Mouse (Mus musculus): Measurements from ENCODE around the gene Gm20388.

The Gm20388 gene

GRCm38 (mm10) chr8:120201351-120201750 is 290.7 kb downstream of the Gm20388 start:
- DNase-seq (ENCODE audit: low read depth, low spot score), result no peak

DNA sequence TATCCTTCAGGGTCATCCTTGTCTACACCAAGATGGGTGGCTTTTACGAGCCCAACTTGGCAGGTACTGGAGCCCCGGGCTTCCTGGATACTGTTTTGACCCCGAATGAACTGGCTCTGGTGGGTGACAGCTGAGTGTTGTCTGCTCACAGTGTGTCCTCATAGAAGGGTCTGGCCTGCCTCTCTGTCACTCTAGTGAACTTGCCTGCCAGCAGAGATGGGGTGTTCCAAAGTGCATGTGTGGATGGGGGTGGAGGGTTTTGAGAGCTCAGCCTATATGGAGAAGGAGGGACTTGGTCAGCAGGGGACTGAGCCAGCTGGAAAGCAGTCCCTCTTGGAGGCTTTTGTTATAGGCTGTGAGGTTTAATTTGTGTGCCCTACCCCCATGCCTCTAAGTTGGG is 291.9 kb downstream of the Gm20388 start:
- DNase-seq (ENCODE audit: low read depth, low spot score), result no peak

- DNase-seq (ENCODE audit: low read depth, low spot score), result no peak
Observed at GRCm38 (mm10) chr8:120204736-120205360, 294.2 kb downstream of the Gm20388 start.

DNA sequence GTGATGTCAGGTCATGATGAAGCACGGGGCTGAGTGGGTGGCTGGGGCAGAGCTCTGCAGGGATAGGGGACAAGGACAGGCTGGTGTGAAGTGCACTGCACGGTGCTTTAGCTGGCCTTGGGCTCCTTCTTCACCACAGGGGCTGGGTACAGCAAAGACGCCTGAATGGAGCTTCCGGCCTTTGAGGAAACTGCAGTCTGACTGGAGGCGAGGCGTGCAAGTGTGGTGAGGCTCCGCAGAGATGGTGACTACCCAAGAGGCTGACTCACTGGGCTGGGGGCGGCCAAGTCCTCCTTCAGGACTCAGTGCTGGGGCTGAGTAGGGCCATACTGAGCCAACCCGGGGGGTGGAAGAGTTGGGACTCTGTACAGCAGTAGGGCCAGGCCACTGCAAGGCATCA is 295.3 kb downstream of the Gm20388 start:
- DNase-seq (ENCODE audit: low read depth, low spot score), result no peak

- DNase-seq (ENCODE audit: low read depth, low spot score), result no peak
Observed at GRCm38 (mm10) chr8:120207364-120207763, 296.7 kb downstream of the Gm20388 start.

- no peak for DNase-seq (ENCODE audit: low read depth, low spot score)
Observed at GRCm38 (mm10) chr8:120208113-120208512, 297.5 kb downstream of the Gm20388 start.

DNA sequence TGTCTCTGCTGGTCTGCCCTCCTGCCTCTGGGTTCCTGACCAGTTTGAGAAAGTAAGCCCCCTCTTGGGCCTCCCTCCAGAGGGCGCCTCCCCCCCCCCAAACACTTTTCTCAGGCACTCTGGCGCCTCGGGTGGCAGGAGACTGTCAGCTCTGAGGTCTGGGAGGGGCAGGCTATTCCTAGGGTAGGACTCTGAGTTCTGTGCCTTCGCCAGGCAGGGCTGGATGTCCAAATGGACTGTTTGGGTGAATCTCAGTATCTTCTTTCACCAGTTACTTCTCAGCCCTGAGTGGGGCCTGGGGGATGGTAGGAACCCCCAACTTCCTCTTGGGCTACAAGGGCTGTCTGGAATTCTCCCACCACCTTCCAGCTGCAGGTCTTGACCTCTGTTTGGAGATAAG is 300.7 kb downstream of the Gm20388 start:
- no peak for DNase-seq (ENCODE audit: low read depth, low spot score)

- no peak for DNase-seq (ENCODE audit: low read depth, low spot score)
Observed at GRCm38 (mm10) chr8:120212596-120212995, 302.0 kb downstream of the Gm20388 start.

- no peak for DNase-seq (ENCODE audit: low read depth, low spot score)
Observed at GRCm38 (mm10) chr8:120213229-120213628, 302.6 kb downstream of the Gm20388 start.

GRCm38 (mm10) chr8:120213939-120214338 is 303.3 kb downstream of the Gm20388 start:
- no peak for DNase-seq (ENCODE audit: low read depth, low spot score)

DNA sequence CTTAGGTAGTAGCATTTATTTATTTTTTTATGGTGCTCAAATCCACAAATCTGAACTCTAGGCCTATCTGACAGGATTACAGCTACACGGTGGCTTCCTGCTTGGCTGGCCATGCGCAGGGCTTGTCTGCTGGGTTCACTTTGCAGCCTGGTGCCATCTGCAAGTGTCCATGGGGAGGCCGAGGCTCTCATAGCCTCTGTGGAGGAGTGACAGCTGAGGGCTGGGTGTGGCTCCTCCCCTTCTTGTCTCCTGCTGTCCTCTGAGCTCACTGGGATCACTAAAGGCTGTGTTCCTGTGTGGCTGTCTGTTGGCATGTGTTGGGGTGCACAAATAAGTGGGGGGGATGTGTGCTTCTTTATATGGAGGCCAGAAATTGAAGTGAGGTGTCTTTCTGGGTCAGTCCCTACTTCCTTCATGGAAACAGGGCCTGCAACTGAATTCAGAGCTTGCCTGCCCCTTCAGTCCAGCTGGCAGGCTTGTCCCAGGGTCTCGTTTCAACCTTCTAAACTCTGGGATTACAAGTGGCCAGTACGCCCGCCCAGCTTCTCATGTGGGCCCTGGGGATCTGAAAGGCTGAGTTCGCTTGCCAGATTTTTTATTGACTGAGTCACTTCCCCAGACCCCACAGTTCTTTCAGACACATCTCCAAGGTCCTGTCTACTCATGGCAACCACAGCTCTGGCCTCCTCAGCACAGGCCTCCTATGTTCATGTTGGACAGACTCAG is 304.9 kb downstream of the Gm20388 start:
- DNase-seq (ENCODE audit: low read depth, low spot score), result no peak

DNA sequence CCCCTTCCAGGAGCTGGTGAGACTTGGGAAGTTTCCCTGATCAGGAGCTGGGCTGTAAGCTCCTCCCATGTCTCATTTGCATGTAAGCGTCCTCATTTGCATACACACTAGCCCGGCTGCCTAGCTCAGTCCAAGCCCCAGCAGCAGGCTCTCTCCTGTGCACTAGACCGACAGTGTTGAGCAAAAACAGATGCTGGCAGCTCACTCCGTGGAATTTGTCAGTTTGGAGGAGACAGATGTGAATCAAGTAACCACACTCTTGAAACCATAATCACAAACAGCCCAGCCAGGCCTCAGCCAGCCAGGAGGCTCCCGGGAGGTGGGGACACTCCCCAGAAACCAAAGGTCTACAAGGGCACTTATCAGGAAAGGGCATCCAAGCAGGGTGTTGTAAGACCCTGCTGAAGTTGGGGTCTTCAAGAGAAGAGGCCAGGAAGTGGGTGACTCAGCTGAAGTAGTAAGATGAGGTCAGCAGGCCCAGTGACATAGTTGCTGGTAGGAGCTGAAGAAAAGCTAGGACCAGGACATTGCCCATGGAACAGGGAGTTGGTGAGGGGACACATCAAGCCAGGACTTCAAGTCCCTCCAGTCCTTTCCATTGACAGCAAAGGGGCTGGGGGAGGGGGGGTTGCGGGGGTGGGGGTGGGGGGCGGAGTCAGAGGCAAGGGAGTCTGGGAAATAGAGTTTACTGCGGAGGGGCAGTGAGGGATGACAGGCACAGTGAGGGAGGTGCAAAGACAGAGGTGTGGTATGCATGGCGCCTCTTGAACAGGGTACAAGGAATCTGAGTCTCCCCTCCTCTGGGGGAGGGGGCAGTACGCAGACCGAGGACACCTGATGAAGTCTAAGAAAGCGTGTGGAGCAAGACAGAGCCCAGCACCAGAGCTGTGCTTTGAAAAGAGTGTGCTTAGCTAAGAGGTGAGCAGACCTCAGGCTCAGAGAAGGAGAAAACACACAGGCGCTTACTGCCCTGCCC is 306.5 kb downstream of the Gm20388 start:
- no peak for DNase-seq (ENCODE audit: low read depth, low spot score)

DNA sequence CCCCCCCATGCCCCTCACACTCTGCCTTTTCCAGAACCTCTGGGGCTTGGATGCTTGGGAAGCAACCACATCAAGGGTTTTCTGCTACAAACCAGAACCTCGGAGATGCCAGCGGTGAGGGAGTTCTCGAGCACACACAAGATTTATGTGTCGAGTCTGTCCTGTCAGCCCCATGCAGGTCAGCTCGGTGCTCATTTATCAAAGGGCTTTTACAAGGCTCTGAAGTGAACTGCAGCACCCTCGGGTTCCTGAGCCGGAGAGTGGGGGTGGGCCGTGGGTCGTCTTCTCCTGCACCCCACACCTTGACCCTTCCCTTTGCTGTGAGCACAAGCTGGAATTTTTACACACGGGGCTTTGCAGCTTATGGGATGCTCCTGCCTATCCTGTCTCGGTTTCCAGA is 311.9 kb downstream of the Gm20388 start:
- no peak for DNase-seq (ENCODE audit: low read depth, low spot score)

DNA sequence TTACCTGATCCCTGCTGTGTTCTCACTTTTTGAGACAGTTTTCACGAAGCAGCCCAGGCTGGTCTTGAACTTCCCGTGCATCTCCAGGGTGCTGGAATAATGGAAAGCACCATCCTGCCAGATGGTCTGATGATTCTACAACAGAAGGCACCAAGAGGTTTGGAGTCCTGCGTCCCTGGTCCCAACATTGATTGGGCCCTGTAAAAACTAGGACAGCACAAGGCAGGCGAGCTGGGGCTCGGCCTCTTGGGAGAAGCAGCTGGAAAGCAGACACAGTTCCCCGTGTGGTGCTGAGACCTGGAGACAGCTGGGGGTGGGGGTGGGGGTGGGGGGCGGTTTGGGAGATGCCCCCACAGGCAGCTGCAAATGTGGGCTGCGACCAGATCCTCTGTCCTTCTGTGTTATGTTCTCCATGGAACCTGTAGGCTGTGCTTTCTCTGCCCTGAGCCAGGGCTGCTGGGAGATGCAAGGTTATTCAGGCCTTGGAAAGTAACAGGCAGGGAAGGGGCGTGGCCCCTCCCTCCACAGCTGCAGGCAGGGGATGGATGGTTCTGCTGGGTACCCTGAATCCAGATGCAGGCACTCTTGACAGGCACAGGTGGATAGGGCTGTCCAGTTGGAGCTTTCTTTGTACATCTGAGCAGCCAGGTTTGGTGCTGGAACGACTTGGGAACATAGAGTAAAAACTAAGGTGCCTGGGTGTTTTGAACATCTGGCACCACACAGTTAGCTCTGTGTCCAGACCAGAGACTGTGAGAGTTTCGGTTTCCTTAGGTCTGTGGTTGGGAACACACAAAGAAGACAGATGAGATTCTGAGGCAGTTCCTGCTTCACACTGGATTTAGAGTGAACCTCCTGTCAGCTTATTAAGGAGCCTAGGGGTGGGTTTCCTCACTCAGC is 314.1 kb downstream of the Gm20388 start:
- no peak for DNase-seq (ENCODE audit: low read depth, low spot score)

- DNase-seq (ENCODE audit: low read depth, low spot score), result no peak
Observed at GRCm38 (mm10) chr8:120225421-120226151, 314.9 kb downstream of the Gm20388 start.

DNA sequence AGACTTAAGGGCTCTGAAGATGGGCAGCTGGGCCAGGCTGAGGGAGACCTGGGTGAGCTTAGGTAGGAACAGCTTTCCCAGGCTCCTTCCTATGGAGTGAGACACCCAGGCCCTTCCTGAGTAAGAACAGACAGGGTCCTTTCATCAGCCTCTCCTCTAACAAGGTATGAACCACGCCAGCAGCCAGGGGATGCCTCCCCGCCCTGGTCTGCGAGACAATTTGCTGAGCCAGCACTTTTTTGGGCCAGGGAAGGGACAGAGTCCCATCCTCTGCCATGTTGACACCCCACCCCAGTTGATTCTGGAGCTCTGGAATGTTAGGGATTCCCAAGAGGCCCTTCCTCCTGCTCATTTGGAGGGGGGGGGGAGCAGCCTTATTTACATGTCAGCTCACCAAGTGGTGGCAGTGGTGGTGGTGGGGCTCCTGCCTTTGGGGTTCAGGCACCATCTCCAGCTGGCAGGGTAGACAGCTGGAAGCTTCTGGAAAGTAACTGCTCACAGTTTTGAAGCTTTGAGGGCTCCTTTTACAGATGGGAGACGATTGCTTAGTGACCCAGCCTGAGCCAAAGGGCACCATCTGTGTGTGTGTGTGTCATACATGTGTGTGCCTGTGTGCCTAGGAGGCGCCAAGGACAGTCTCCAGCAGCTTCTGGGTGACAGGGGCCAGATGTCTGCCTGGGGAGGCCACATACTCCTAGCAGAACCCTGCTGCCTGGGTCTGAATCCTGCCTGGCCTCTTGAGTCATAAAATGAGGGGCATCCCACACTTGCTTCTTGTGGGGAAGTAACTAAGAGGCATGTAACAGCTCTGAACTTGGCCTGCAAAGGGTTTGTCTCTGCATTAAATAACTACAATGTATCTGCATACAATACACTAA is 316.3 kb downstream of the Gm20388 start:
- no peak for DNase-seq (ENCODE audit: low read depth, low spot score)

DNA sequence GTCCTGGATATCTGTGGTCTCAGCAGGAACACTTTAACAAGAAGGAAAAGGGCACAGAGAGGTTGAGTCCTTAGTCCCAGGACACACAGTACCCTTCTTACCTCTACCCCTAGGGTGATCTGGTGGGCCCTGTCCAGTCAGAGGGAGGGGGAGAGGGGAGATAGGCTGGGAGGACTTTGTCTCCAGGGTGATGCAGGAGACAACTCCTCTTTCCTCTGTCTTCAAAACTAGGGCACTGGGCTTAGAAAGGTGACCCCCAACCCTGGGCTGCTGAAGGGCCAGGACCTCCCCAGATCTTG is 316.9 kb downstream of the Gm20388 start:
- DNase-seq (ENCODE audit: low read depth, low spot score), result no peak

DNA sequence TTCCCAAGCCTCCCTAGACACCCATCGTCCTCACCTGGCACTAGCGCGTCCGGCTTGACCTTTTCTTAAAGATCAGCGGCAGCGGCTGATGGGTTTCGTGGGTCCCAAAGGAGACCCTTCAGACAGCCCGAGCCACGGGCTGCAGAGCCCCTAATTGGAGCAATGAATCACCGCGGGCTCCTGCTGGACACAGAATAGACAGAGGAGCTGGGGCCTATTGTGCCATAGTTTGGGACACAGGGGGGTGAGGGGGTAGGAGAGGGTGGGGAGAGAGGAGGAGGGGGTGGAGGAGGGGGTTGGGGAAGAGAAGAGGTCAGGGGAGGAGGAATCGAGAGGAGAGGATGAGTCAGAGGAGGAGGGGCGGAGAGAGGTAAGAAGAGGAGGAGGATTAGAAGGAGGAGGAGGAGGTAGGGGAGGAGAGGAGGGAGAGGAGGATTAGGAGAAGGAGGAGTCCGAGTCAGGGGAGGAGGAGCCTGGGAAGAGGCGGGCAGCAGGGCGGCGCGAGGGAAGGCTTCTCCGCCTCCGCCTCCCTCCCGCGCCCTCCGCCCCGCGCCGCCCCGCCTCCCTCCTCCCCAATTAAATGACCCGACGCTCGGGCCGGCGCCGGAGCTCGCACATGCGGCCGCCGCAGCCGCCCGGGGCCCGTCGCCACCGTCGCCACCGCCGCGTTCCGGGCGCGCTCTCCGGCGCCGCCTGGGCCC is 317.4 kb downstream of the Gm20388 start, which contains the start of gene Gse1:
Gene Gse1 (plus strand): TSS at position 566 of the 701 bp plus-strand sequence.
- DNase-seq (ENCODE audit: low read depth, low spot score), result no peak

Measured in c-Kit-negative CD71-positive TER-119-positive erythroid progenitor cells, embryonic 14.5 days (primary cell).